Mouse (Mus musculus) liver, embryonic 11.5 days (tissue): Measurements from ENCODE around the gene Csf3r. TPM values are rescaled to one million over a fixed set of nuclear protein-coding genes. Genes with fewer than 3 reads are reported as not detected.

Source experiments
- ATAC-seq: fragments of 200-750 bp; cut with Nextera tagmentation; replicated peaks from 2 replicates; pipeline ENCODE4 v1.8.0; 2017; ENCODE audit warnings: moderate number of reproducible peaks, mild to moderate bottlenecking, moderate TSS enrichment, moderate library complexity; ENCODE audit not compliant: low FRiP score
- DNase-seq: peaks from one replicate; pipeline ENCODE4 v3.0.0-alpha.2; 2017; ENCODE audit warnings: low spot score
- H3K27ac ChIP-seq: fragments of 300-500 bp; sonication (generic); 2 replicates; pipeline ENCODE4 v1.5.1; 2014; ENCODE audit warnings: mild to moderate bottlenecking, low read depth, low read length, control low read depth
- H3K27me3 ChIP-seq: fragments of 300-500 bp; sonication (generic); replicated peaks from 2 replicates; pipeline ENCODE4 v1.6.1; 2014; ENCODE audit warnings: low read length, mixed read lengths; ENCODE audit not compliant: control insufficient read depth, insufficient read depth
- H3K36me3 ChIP-seq: fragments of 300-500 bp; sonication (generic); 2 replicates; pipeline ENCODE4 v1.6.1; 2014; ENCODE audit warnings: mild to moderate bottlenecking, low read length, moderate library complexity, mixed read lengths; ENCODE audit not compliant: control insufficient read depth, insufficient read depth
- H3K4me1 ChIP-seq: fragments of 300-500 bp; sonication (generic); replicated peaks from 2 replicates; pipeline ENCODE4 v1.6.1; 2014; ENCODE audit warnings: low read length, mixed read lengths; ENCODE audit not compliant: control insufficient read depth, insufficient read depth
- H3K4me2 ChIP-seq: fragments of 300-500 bp; sonication (generic); 2 replicates; pipeline ENCODE4 v1.6.1; 2014; ENCODE audit warnings: mild to moderate bottlenecking, control low read depth, moderate library complexity
- H3K4me3 ChIP-seq: fragments of 300-500 bp; sonication (generic); 2 replicates; pipeline ENCODE4 v1.5.1; 2014; ENCODE audit warnings: low read depth, low read length, control low read depth
- H3K9ac ChIP-seq: fragments of 300-500 bp; sonication (generic); 2 replicates; pipeline ENCODE4 v1.6.1; 2014; ENCODE audit warnings: low read depth, low read length, control low read depth
- H3K9me3 ChIP-seq: fragments of 300-500 bp; sonication (generic); 2 replicates; pipeline ENCODE4 v1.6.1; 2016; ENCODE audit warnings: low read length, inconsistent platforms, mixed read lengths; ENCODE audit not compliant: control insufficient read depth
- WGBS: fragments of 180-500 bp; shearing (Covaris S2); extraction: QIAGEN DNeasy Blood & Tissue Kit; methylation state at CpG from one replicate; pipeline ENCODE4 v1.1.7; 2014; 5-methylcytosine and 5-hydroxymethylcytosine counted together
- polyA plus RNA-seq: library from polyadenylated mRNA; unstranded; fragments of >200 nt; fragmentation: Nextera tagmentation; extraction: Ambion mirVana; gene quantifications from 2 replicates; pipeline ENCODE4 v1.2.1, GENCODE M21; 2014

The Csf3r gene
- polyA plus RNA-seq, 1 experiment from 2014 or later = 3.1 TPM

DNA sequence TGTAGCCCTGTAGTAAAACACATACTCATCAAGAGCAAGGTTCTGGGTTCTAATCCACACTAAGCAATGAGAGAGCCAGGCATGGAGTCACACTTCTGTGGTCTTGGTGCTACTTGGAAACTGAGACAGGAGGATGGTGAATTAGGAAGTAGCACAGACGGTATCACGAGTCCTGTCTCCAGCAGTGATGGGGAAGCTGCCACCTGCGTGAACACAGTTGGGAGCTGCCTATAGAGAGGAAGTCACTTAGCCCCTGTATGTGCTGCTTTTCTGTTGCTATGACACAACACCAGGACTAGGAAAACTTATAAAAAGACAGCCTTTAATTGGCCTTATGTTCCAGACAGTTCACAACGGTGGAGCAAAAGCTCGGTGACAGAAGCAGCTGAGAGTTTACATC is 6.4 kb downstream of the Csf3r start:
- Histone ChIP-seq H3K9me3 (no peaks in the 10 kb centered on the region), H3K4me2 (no peak overlapping the region), H3K9ac (no peak overlapping the region), H3K4me1 (no peaks in the 10 kb centered on the region), H3K27me3 (0 out of 2 replicates have a peak, but pooled peaks cover under 1% of the 10 kb centered on the region), H3K4me3 (no peak overlapping the region), H3K36me3 (no peaks in the 10 kb centered on the region), H3K27ac (no peak overlapping the region)
- ATAC-seq (no peak), DNase-seq (no peak)
- 54% methylated on average over 5 of the region's 5 CpGs for WGBS

DNA sequence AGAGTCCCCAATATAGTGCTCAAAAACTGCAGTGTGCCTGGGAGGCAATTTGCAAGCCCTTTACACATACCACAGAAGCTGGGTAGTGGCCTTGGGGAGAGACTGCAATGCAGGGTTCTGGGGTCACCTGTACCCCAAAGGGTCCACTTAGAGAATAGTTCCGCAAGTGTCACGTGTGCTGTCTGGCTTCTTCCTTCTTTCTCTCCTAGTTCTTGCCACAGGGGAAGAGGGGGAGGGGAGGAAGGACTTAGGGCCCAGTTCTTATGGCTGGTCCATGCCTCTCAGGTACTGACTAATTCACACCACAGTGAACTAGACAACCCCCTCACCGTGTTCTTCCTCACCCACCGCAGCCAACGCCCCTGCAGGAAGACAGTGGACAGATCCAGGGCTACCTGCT is 11.1 kb downstream of the Csf3r start:
- no peak overlapping the region for H3K27ac ChIP-seq
- H3K27me3 ChIP-seq = no peaks in the 10 kb centered on the region
- no peaks in the 10 kb centered on the region for H3K4me1 ChIP-seq
- DNase-seq (no peak), ATAC-seq (no peak)
- H3K4me3 ChIP-seq = no peak overlapping the region
- H3K9me3 ChIP-seq = no peaks in the 10 kb centered on the region
- no peak overlapping the region for H3K4me2 ChIP-seq
- no peak overlapping the region for H3K9ac ChIP-seq
- 79% methylated on average over 5 of the region's 5 CpGs for WGBS
- no peaks in the 10 kb centered on the region for H3K36me3 ChIP-seq

DNA sequence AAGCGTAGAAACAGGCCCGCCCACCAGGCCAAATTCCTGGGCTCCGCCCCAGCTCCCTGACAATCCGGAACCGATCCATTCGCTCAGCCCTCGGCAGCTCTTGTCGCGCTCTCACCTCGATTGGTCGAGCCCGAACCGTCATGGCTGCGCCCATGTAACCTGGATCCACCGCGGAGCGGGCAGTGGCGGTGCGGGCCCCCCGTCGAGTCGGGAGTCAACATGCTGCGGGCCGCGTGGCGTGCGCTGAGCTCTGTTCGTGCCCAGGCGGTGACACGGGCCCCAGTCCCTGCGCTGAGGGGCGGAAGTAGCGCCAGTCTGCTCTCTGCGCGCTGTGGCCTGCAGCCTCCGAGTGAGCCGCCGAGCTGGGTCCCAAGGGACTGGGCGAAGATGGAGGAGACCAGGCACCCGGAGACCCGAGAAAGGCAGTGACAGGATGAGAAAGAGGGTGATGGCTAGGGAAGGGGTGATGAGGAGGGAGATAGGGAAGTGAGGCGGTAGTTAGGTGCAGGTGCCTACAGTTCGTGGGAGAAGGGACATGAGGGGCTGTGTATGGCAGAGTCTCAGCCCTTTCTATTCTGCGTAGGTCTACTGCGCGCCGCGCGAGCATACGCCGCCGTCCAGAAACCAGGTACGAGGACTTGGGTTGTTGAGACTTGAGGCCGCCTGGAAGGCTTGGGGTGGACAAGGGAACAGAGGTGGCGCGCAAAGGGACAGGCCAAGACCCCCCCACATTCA is 22.7 kb downstream of the Csf3r start, which contains the start of gene Mrps15:
Gene Mrps15 (plus strand): TSS at position 75 of the 735 bp plus-strand sequence.
- Histone ChIP-seq H3K9me3 (no peaks in the 10 kb centered on the region), H3K27ac (peak within 1 kb of the TSS; percentile 68), H3K4me1 (peaks cover 10% of the 10 kb centered on the region), H3K27me3 (no peaks in the 10 kb centered on the region), H3K9ac (peak within 1 kb of the TSS; percentile 86), H3K4me3 (peak within 1 kb of the TSS; percentile 84), H3K4me2 (peak within 1 kb of the TSS; percentile 84), H3K36me3 (peaks cover 9% of the 10 kb centered on the region; the same call in 1 of the 2 replicates)
- under 1% methylated on average over 56 of the region's 56 CpGs for WGBS
- ATAC-seq (peak; percentile 94), DNase-seq (peak; percentile 85)

DNA sequence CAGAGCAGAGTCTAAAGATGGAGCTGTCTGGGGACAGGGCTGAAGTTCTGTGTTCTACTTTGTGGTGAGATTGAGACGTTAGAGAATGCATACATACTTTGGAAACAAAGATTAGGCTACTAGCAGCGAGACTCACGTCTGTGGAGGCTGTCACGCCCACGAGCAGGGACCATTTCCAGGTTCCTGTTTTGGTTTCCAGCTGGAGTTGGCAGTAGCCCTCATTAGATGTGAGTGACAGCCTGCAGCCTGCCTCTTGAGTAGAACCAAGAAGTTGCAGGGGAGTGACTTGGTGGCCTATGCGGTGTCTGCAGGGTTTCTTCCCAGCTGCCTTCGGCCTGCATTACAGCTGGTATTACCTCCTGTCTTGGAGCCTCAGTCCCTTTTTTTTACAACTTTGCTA is 27.3 kb downstream of the Csf3r start:
- H3K4me3 ChIP-seq = no peak overlapping the region
- H3K9me3 ChIP-seq = no peaks in the 10 kb centered on the region
- ATAC-seq (no peak), DNase-seq (no peak)
- no peaks in the 10 kb centered on the region for H3K27me3 ChIP-seq
- H3K4me1 ChIP-seq = peaks cover 10% of the 10 kb centered on the region
- no peak overlapping the region for H3K4me2 ChIP-seq
- WGBS = 75% methylated on average over 7 of the region's 7 CpGs
- peaks cover 24% of the 10 kb centered on the region for H3K36me3 ChIP-seq
- H3K27ac ChIP-seq = no peak overlapping the region
- H3K9ac ChIP-seq = no peak overlapping the region

DNA sequence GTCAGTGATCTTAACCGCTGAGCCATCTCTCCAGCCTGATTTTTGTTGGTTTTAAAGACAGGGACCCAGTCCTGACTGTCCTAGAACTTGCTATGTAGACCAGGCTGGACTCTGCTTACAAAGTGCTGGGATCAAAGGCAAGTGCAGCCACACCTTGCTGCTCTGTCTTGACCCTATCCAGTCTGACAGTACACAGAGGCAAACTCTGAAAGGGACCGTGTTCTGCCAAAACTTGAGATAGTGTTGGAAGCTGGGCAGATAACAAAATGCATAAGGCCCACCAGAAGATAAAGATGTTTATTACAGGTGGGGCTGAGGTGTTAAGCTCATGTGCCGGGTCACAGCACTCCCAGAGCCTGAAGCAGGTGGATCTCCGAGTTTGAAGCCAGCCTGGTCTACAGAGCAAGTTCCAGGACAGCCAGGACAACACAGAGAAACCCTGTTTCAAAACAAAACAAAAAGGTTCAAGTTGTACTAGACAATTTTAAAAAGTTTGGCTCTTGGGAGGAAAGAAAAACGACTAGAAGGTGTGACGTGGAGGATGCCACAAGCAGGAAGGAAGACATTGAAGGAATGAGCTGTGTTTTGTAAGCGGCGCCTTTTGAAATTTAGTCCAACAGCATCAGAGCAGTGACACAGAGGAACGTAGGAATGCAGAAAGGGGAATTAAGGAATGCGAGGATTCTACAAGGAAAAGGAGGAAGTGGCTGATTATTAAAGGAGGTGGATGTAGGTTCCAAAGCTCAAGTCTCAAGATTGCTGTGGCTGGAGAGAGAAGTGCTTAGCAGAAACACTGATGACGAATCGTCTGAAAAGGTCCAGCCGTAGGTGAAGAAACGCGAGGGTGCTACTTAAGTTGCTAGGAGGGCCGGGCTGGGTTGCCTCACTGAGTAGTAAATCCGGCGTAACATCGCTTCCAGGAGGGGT is 33.1 kb downstream of the Csf3r start:
- H3K4me3 ChIP-seq = peak overlapping the region; percentile 69
- peak overlapping the region; percentile 96 for H3K4me2 ChIP-seq
- H3K27ac ChIP-seq = peak overlapping the region; percentile 80
- peak; percentile 46 for ATAC-seq
- H3K27me3 ChIP-seq = no peaks in the 10 kb centered on the region
- H3K9ac ChIP-seq = peak overlapping the region; percentile 75
- H3K9me3 ChIP-seq = no peaks in the 10 kb centered on the region
- H3K36me3 ChIP-seq = peaks cover 15% of the 10 kb centered on the region
- 12% methylated on average over 19 of the region's 19 CpGs for WGBS
- peaks cover 12% of the 10 kb centered on the region for H3K4me1 ChIP-seq
- no peak for DNase-seq

DNA sequence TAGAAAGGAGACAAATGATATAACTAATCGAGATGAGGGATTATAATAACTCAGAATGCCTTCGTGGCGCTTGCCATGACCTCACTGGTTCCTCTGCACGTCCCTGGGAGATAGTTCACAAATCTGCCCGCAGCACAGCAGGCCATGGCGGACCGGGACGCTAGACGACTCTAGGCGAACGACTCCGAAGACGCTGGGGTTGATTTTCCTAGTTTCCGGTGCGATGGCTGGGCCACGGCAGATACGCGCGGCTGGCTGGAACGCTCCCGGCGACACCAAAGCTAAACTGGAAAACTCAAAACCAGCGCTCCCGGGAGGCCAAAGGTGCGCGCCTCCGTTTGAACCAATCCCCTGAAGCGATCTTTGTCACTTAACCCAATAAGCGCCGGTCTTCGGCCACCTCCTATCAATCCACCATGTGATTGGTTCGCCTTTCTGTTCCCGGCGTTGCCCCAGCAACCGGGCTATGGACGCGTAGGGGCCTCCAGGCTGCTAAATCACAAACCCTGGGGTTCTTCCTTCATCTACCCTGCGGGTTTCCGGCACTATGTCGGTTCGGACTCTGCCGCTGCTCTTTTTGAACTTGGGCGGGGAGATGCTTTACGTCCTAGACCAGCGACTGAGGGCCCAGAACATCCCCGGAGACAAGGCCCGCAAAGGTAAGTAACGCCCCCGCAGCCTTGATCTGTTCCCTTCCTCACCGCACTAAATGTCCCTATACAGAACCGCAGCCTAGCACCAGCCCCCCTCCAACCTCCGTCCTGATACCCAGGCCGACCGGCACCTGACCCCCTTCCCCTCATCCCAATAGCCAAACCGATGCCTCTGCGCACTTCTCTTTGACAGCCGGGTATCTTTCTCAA is 34.0 kb downstream of the Csf3r start, which contains the start of gene Oscp1:
Gene Oscp1 (plus strand): TSS at position 432 of the 863 bp plus-strand sequence.
- peaks cover 15% of the 10 kb centered on the region for H3K36me3 ChIP-seq
- WGBS = 2% methylated on average over 57 of the region's 57 CpGs
- peak within 1 kb of the TSS; percentile 80 for H3K27ac ChIP-seq
- H3K4me3 ChIP-seq = peak within 1 kb of the TSS; percentile 69
- no peaks in the 10 kb centered on the region for H3K9me3 ChIP-seq
- H3K4me1 ChIP-seq = peaks cover 12% of the 10 kb centered on the region
- no peaks in the 10 kb centered on the region for H3K27me3 ChIP-seq
- DNase-seq (peak; percentile 88), ATAC-seq (peak; percentile 98)
- H3K4me2 ChIP-seq = peak within 1 kb of the TSS; percentile 96
- peak within 1 kb of the TSS; percentile 75 for H3K9ac ChIP-seq

DNA sequence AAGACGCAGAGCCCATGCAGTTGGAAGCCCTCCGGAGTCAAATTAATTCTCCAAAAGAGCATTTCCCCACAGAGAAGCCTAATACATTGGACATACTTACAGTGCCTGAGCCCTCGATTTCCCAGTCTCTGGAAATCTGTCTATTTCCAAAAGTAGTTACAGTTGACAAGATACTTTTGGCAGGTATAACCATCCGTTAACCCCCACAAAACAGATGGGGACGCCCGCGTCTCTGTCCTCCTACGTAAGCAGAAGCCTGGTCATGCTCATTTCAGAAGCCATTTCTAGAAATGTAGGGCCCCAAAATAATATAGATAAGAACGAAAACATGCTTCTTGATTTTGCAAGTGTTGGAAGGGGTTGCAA is 34.6 kb downstream of the Csf3r start:
- no peaks in the 10 kb centered on the region for H3K27me3 ChIP-seq
- peaks cover 12% of the 10 kb centered on the region for H3K4me1 ChIP-seq
- H3K9ac ChIP-seq = peak overlapping the region; percentile 57
- H3K4me3 ChIP-seq = peak overlapping the region; percentile 69
- H3K27ac ChIP-seq = no peak overlapping the region
- no peaks in the 10 kb centered on the region for H3K9me3 ChIP-seq
- H3K36me3 ChIP-seq = peaks cover 12% of the 10 kb centered on the region
- 43% methylated on average over 9 of the region's 9 CpGs for WGBS
- DNase-seq (no peak), ATAC-seq (no peak)
- H3K4me2 ChIP-seq = peak overlapping the region; percentile 96

DNA sequence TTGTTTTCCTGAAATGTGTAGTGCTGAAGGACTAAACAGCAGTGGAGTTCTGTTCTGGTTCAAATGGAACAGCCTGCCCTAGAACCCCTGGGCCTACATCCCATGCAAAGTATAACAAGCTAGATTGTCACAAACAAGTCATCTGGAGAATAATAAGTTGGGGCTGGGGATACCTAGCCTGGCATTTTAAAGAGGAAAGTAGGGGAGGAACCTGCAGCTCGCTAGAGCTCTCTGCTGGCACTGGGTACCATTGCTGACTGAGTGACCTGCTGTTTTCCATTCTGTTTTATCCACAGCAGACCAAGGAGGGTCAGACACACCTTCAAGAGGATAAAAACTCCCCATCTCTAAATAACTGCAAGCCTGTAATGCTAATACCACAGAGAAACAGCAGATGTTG is 38.5 kb downstream of the Csf3r start:
- Histone ChIP-seq H3K4me2 (no peak overlapping the region), H3K4me3 (no peak overlapping the region), H3K27me3 (no peaks in the 10 kb centered on the region), H3K36me3 (no peaks in the 10 kb centered on the region), H3K9ac (no peak overlapping the region), H3K27ac (no peak overlapping the region), H3K4me1 (peaks cover 4% of the 10 kb centered on the region), H3K9me3 (no peaks in the 10 kb centered on the region)
- ATAC-seq (no peak), DNase-seq (no peak)
- 56% methylated on average over 1 of the region's 1 CpGs for WGBS
